Mouse (Mus musculus): ENCODE results near the gene Nutf2. TPM values are rescaled to one million over a fixed set of nuclear protein-coding genes. Genes with fewer than 3 reads are reported as not detected.

Nutf2 gene
- polyA plus RNA-seq, 1 experiment from 2014 or later: 302 TPM

DNA sequence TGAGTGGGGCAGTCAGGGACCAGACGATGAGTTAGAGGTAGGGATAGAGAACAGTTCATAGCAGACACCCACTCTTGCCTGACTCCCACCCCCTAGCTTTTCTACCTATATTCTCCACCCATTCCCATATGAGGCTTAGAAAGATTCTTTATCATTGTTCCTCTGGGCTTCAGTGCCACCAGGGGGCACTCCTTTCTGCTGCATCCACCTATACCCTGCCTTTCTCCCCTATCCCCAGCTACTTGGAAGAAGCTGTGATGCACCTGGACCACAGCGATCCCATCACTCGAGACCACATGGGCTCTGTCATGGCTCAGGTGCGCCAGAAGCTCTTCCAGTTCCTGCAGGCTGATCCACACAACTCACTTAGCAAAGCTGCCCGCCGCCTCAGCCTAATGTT lies 32.1 kb downstream of the Nutf2 start:
- H3K27ac ChIP-seq (ENCODE audit: low read depth): no peak overlapping the region
- no peak overlapping the region for H3K4me3 ChIP-seq (ENCODE audit: low read depth, low read length)
- no peak for DNase-seq (ENCODE audit: low spot score)
- H3K4me1 ChIP-seq (replicated peaks; ENCODE audit: control insufficient read depth, insufficient read depth, low read length): peaks cover 4% of the 10 kb centered on the region; the same call in 1 of the 2 replicates
- H3K4me2 ChIP-seq (ENCODE audit: low read length): no peak overlapping the region
- WGBS: 87% methylated on average over 6 of the region's 6 CpGs
- no peaks in the 10 kb centered on the region for H3K9me3 ChIP-seq (ENCODE audit: control insufficient read depth, low read length)
- H3K9ac ChIP-seq (ENCODE audit: low read length): no peak overlapping the region
- H3K36me3 ChIP-seq (ENCODE audit: control insufficient read depth, insufficient read depth, low read length): peaks cover 61% of the 10 kb centered on the region
- ATAC-seq (replicated peaks; ENCODE audit: low FRiP score, low TSS enrichment, low read depth): no peak
- H3K27me3 ChIP-seq (replicated peaks; ENCODE audit: control insufficient read depth, insufficient read depth, low read length): no peaks in the 10 kb centered on the region

DNA sequence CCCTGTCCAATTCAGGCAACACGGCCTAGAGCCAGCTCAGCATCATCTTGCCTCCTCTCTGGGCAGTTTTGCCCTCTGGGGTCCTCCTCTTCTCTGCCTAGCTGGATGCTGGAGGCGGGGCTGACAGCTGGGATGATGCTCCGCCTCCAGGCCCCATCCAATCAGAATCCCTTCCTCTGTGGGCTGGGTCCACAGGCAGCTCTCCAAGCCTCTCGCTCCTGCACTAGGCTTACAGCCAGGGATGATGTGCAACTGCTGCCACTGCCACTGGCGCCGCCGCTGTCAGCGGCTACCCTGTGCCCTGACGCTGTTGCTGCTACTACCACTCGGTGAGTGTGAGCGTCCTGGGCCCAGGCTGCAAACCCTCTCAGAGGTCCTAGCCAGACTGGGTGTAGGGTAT lies 33.0 kb downstream of the Nutf2 start, which contains the start of gene Nrn1l:
Nrn1l (plus strand) TSS at position 229 of the 400 bp plus-strand sequence.
- Histone ChIP-seq H3K27me3 (replicated peaks; ENCODE audit: control insufficient read depth, insufficient read depth, low read length) (no peaks in the 10 kb centered on the region), H3K4me2 (ENCODE audit: low read length) (peak within 1 kb of the TSS; percentile 20; the same call in 1 of the 2 replicates), H3K4me3 (ENCODE audit: low read depth, low read length) (no peak within 1 kb of the TSS), H3K9ac (ENCODE audit: low read length) (0 out of 2 replicates have a peak within 1 kb of the TSS, but pooled peaks have one; percentile 13), H3K4me1 (replicated peaks; ENCODE audit: control insufficient read depth, insufficient read depth, low read length) (peaks cover 4% of the 10 kb centered on the region; the same call in 1 of the 2 replicates), H3K27ac (ENCODE audit: low read depth) (no peak within 1 kb of the TSS), H3K36me3 (ENCODE audit: control insufficient read depth, insufficient read depth, low read length) (peaks cover 52% of the 10 kb centered on the region), H3K9me3 (ENCODE audit: control insufficient read depth, low read length) (no peaks in the 10 kb centered on the region)
- ATAC-seq (replicated peaks; ENCODE audit: low FRiP score, low TSS enrichment, low read depth) (peak; percentile 83), DNase-seq (ENCODE audit: low spot score) (peak; percentile 74)
- 11% methylated on average over 11 of the region's 11 CpGs for WGBS

DNA sequence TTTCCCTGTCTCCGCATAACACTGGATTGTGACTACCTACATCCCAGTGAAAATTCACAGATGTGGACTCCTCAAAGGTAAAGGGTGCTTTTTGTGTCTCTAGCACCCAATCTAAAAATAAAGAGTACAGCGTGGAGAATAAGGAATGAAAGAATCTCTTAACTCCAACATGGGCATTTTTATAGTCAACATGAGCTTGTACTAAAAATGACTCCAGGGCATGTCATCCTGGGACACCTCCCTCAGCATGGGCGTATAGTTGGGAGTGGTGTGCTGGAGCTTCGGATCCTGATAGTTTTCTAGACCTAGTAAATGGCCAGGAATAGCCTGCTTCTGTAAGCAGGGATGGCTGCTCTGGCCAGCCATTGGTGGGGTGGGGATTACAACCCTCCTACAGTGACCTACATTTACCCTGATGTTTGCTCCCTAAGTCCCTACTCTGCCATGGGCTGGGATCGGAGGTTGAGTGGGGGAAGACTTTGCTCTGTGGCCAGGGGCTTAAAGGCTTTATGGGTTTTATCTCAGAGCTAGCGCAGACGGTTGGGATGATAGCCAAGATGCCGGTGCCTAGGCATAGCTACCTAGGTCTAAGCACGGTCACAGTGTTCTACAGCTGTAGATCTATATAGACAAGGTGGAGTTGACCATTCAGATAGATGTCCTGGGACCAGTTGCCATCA lies 37.6 kb downstream of the Nutf2 start:
- DNase-seq (ENCODE audit: low spot score) (no peak), ATAC-seq (replicated peaks; ENCODE audit: low FRiP score, low TSS enrichment, low read depth) (no peak)
- Histone ChIP-seq H3K4me1 (replicated peaks; ENCODE audit: control insufficient read depth, insufficient read depth, low read length) (peaks cover 12% of the 10 kb centered on the region), H3K4me2 (ENCODE audit: low read length) (no peak overlapping the region), H3K4me3 (ENCODE audit: low read depth, low read length) (no peak overlapping the region), H3K9ac (ENCODE audit: low read length) (no peak overlapping the region), H3K9me3 (ENCODE audit: control insufficient read depth, low read length) (no peaks in the 10 kb centered on the region), H3K36me3 (ENCODE audit: control insufficient read depth, insufficient read depth, low read length) (peaks cover 7% of the 10 kb centered on the region; the same call in 1 of the 2 replicates), H3K27ac (ENCODE audit: low read depth) (no peak overlapping the region), H3K27me3 (replicated peaks; ENCODE audit: control insufficient read depth, insufficient read depth, low read length) (no peaks in the 10 kb centered on the region)
- WGBS: 75% methylated on average over 9 of the region's 9 CpGs

DNA sequence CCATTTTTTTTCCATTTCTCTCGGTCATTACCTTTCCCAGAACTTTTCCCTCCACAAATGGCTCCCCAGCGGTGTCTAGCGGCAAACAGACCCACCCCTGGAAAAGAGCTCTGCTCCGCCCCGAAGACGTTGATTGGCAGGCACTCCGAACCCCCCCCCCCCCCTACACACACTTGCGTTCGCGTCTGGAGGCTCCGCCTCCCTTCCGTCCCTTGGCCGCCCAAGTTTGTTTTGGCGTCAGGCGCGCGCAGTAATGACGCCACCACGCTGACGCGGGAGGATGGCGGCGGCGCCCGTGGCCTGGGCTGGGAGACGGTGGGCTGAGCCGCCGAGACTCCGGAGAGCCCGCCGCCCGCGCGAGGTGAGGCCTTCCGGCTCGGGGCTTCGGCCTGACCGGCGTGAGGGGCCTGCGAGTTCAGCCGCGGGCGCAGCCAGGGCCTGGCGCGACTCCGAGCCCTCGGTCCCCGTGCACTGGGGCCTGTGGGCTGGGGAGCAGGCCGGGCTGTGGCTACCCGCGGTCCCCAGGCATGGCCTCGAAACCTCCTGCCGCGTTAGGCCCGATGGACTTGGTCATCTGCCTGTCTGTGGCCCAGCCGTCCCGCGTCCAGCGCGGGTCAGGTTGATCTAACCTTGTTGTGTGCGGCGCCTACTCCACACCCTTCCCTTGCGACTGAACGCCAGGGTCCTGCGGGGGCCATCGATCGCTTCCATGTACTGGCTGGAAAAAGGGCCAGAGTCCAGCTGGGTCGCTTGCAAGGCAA lies 40.0 kb downstream of the Nutf2 start, which contains the start of gene Pskh1:
Pskh1 (plus strand) TSS at position 262 of the 761 bp plus-strand sequence.
- Histone ChIP-seq H3K9ac (ENCODE audit: low read length) (peak within 1 kb of the TSS; percentile 86), H3K4me1 (replicated peaks; ENCODE audit: control insufficient read depth, insufficient read depth, low read length) (peaks cover 8% of the 10 kb centered on the region), H3K27ac (ENCODE audit: low read depth) (peak within 1 kb of the TSS; percentile 81), H3K4me3 (ENCODE audit: low read depth, low read length) (peak within 1 kb of the TSS; percentile 76), H3K9me3 (ENCODE audit: control insufficient read depth, low read length) (no peaks in the 10 kb centered on the region), H3K36me3 (ENCODE audit: control insufficient read depth, insufficient read depth, low read length) (0 out of 2 replicates have a peak, but pooled peaks cover 3% of the 10 kb centered on the region), H3K4me2 (ENCODE audit: low read length) (peak within 1 kb of the TSS; percentile 70), H3K27me3 (replicated peaks; ENCODE audit: control insufficient read depth, insufficient read depth, low read length) (no peaks in the 10 kb centered on the region)
- peak; percentile 97 for DNase-seq (ENCODE audit: low spot score)
- WGBS: under 1% methylated on average over 67 of the region's 68 CpGs
- ATAC-seq (replicated peaks; ENCODE audit: low FRiP score, low TSS enrichment, low read depth): peak; percentile 92

DNA sequence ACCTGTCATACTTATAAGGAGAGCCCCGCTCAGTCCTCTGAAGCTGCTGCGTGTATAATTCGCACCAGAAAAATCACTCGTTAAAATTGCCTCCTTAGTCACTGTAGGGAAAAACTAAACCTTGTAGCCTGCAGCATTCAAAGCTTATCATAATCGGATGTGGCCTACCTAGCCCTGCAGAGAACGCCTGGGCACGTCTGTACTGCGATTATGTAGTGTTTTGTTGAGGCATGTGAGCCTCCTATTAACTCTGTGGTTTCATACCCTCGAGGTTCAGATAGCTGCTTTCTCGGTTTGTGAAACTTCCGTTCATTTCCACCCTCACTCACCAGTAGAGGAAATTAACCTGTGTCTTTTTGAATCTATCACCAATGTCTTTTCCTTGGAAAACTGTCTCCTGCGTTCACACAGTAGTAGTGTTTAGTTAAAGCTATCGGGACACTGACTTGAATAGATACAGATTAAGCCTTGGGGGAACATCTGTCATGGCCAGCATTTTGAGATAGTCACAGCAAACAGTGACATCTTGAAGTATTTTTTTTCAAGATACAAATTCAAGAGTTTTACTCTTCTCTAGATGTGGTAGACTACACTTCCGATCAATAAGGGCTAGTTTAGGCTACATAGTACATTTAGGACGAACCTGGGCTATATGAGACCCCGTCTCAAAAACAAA lies 40.7 kb downstream of the Nutf2 start:
- peak overlapping the region; percentile 70 for H3K4me2 ChIP-seq (ENCODE audit: low read length)
- H3K4me3 ChIP-seq (ENCODE audit: low read depth, low read length): peak overlapping the region; percentile 76
- ATAC-seq (replicated peaks; ENCODE audit: low FRiP score, low TSS enrichment, low read depth) (no peak), DNase-seq (ENCODE audit: low spot score) (no peak)
- H3K9me3 ChIP-seq (ENCODE audit: control insufficient read depth, low read length): no peaks in the 10 kb centered on the region
- peak overlapping the region; percentile 86 for H3K9ac ChIP-seq (ENCODE audit: low read length)
- H3K27me3 ChIP-seq (replicated peaks; ENCODE audit: control insufficient read depth, insufficient read depth, low read length): no peaks in the 10 kb centered on the region
- 29% methylated on average over 16 of the region's 16 CpGs for WGBS
- H3K36me3 ChIP-seq (ENCODE audit: control insufficient read depth, insufficient read depth, low read length): 0 out of 2 replicates have a peak, but pooled peaks cover 3% of the 10 kb centered on the region
- H3K4me1 ChIP-seq (replicated peaks; ENCODE audit: control insufficient read depth, insufficient read depth, low read length): peaks cover 8% of the 10 kb centered on the region
- H3K27ac ChIP-seq (ENCODE audit: low read depth): peak overlapping the region; percentile 81

DNA sequence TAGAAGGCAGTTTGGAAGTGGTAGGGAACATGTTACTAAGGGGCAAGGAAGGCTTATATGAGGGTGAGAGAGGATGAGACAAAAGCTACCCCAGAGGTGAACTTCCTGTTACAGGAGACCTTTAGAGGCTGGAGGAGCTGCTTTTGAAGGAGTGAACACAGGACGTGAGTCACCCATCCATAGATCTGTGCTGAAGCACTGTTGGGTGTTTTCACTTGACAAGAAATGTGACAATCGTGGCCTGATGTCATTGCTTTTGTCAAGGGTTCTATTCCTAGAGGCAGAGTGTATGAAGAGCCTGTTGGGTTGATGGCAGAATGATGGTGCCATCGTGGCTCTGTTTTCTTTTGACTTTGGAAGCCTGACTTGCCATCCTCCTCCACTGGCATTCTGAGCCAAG lies 59.0 kb downstream of the Nutf2 start:
- ATAC-seq (replicated peaks; ENCODE audit: low FRiP score, low TSS enrichment, low read depth) (no peak), DNase-seq (ENCODE audit: low spot score) (no peak)
- Histone ChIP-seq H3K27ac (ENCODE audit: low read depth) (no peak overlapping the region), H3K36me3 (ENCODE audit: control insufficient read depth, insufficient read depth, low read length) (peaks cover 30% of the 10 kb centered on the region), H3K4me3 (ENCODE audit: low read depth, low read length) (no peak overlapping the region), H3K27me3 (replicated peaks; ENCODE audit: control insufficient read depth, insufficient read depth, low read length) (no peaks in the 10 kb centered on the region), H3K4me1 (replicated peaks; ENCODE audit: control insufficient read depth, insufficient read depth, low read length) (no peaks in the 10 kb centered on the region), H3K9ac (ENCODE audit: low read length) (no peak overlapping the region), H3K9me3 (ENCODE audit: control insufficient read depth, low read length) (no peaks in the 10 kb centered on the region), H3K4me2 (ENCODE audit: low read length) (no peak overlapping the region)
- 88% methylated on average over 3 of the region's 3 CpGs for WGBS

DNA sequence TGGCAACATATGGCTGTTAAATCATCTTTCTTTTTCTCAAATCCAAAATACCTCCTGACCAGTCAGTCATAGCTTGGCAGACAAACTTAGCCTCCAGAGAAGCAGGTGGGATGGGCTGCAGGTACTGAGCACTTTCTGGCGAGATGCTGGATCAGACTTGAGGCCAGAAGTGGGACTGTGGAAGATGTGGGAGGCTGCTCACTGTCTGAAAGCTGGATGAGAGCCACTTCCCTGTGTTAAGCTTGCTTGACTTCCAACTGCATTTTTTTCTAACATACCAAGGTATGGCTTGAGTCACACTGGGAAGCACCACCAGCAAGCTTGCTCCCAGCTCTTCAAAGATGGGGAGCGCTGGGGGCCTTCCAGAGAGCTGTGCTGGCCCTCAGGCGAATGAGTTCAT lies 64.7 kb downstream of the Nutf2 start:
- no peak overlapping the region for H3K4me2 ChIP-seq (ENCODE audit: low read length)
- H3K4me3 ChIP-seq (ENCODE audit: low read depth, low read length): no peak overlapping the region
- no peaks in the 10 kb centered on the region for H3K4me1 ChIP-seq (replicated peaks; ENCODE audit: control insufficient read depth, insufficient read depth, low read length)
- peaks cover 25% of the 10 kb centered on the region for H3K36me3 ChIP-seq (ENCODE audit: control insufficient read depth, insufficient read depth, low read length)
- DNase-seq (ENCODE audit: low spot score): no peak
- no peak for ATAC-seq (replicated peaks; ENCODE audit: low FRiP score, low TSS enrichment, low read depth)
- no peaks in the 10 kb centered on the region for H3K27me3 ChIP-seq (replicated peaks; ENCODE audit: control insufficient read depth, insufficient read depth, low read length)
- H3K27ac ChIP-seq (ENCODE audit: low read depth): no peak overlapping the region
- no peaks in the 10 kb centered on the region for H3K9me3 ChIP-seq (ENCODE audit: control insufficient read depth, low read length)
- no peak overlapping the region for H3K9ac ChIP-seq (ENCODE audit: low read length)
- WGBS: 70% methylated on average over 3 of the region's 3 CpGs

Data from intestine, embryonic 14.5 days (tissue).